Mouse (Mus musculus): ENCODE measurements around the gene Tmem110. TPM values are rescaled to one million over a fixed set of nuclear protein-coding genes. Genes with fewer than 3 reads are reported as not detected.

Gene Tmem110
- polyA plus RNA-seq, 1 experiment = 20.1 TPM

GRCm38 (mm10) chr14:30824456-30824995 is 864 bp upstream of the Tmem110 start:
- WGBS = 76% methylated on average over 6 of the region's 6 CpGs
- no peak for TF ChIP-seq CTCF (IDR thresholded peaks at IDR 0.05; ENCODE audit: borderline replicate concordance, control insufficient read depth, extremely low read depth, insufficient read depth, low read length, poor library complexity)
- H3K27ac ChIP-seq (ENCODE audit: control insufficient read depth, insufficient read depth, low read length) = no peak overlapping the region

GRCm38 (mm10) chr14:30825021-30825475 is 342 bp upstream of the Tmem110 start:
- DNase-seq = no peak
- H3K4me3 ChIP-seq (ENCODE audit: control insufficient read depth, insufficient read depth, low read length) = no peak overlapping the region
- H3K4me1 ChIP-seq (replicated peaks; ENCODE audit: control insufficient read depth, insufficient read depth, low read length) = peaks cover 10% of the 10 kb centered on the region
- 51% methylated on average over 5 of the region's 5 CpGs for WGBS
- no peak for TF ChIP-seq CTCF (IDR thresholded peaks at IDR 0.05; ENCODE audit: borderline replicate concordance, control insufficient read depth, extremely low read depth, insufficient read depth, low read length, poor library complexity)
- no peak for TF ChIP-seq POLR2A (IDR thresholded peaks at IDR 0.05; ENCODE audit: control insufficient read depth, extremely low read depth, insufficient read depth, low read length, poor library complexity)
- no peaks in the 10 kb centered on the region for H3K27me3 ChIP-seq (ENCODE audit: control insufficient read depth, insufficient read depth, low read length)
- H3K27ac ChIP-seq (ENCODE audit: control insufficient read depth, insufficient read depth, low read length) = no peak overlapping the region
- no peaks in the 10 kb centered on the region for H3K36me3 ChIP-seq (ENCODE audit: control insufficient read depth, insufficient read depth, low read length)

More at GRCm38 (mm10) chr14:30824456-30824995, 864 bp upstream of the Tmem110 start:
- no peak for DNase-seq
- H3K36me3 ChIP-seq (ENCODE audit: control insufficient read depth, insufficient read depth, low read length) = peaks cover 2% of the 10 kb centered on the region; the same call in 1 of the 2 replicates
- H3K27me3 ChIP-seq (ENCODE audit: control insufficient read depth, insufficient read depth, low read length) = no peaks in the 10 kb centered on the region
- H3K4me3 ChIP-seq (ENCODE audit: control insufficient read depth, insufficient read depth, low read length) = no peak overlapping the region
- peaks cover 10% of the 10 kb centered on the region for H3K4me1 ChIP-seq (replicated peaks; ENCODE audit: control insufficient read depth, insufficient read depth, low read length)

GRCm38 (mm10) chr14:30826174-30827140 is 1.1 kb downstream of the Tmem110 start:
- Histone ChIP-seq H3K27ac (ENCODE audit: control insufficient read depth, insufficient read depth, low read length) (no peak overlapping the region), H3K36me3 (ENCODE audit: control insufficient read depth, insufficient read depth, low read length) (no peaks in the 10 kb centered on the region), H3K27me3 (ENCODE audit: control insufficient read depth, insufficient read depth, low read length) (no peaks in the 10 kb centered on the region), H3K4me1 (replicated peaks; ENCODE audit: control insufficient read depth, insufficient read depth, low read length) (peaks cover 10% of the 10 kb centered on the region), H3K4me3 (ENCODE audit: control insufficient read depth, insufficient read depth, low read length) (peak overlapping the region; percentile 84)
- 20% methylated on average over 17 of the region's 17 CpGs for WGBS
- TF ChIP-seq CTCF (IDR thresholded peaks at IDR 0.05; ENCODE audit: borderline replicate concordance, control insufficient read depth, extremely low read depth, insufficient read depth, low read length, poor library complexity) (no peak; the same call in 1 of the 2 replicates), POLR2A (IDR thresholded peaks at IDR 0.05; ENCODE audit: control insufficient read depth, extremely low read depth, insufficient read depth, low read length, poor library complexity) (no peak)
- DNase-seq = peak; percentile 15

GRCm38 (mm10) chr14:30827480-30827879 is 2.1 kb downstream of the Tmem110 start:
- Histone ChIP-seq H3K27ac (ENCODE audit: control insufficient read depth, insufficient read depth, low read length) (no peak overlapping the region), H3K27me3 (ENCODE audit: control insufficient read depth, insufficient read depth, low read length) (no peaks in the 10 kb centered on the region), H3K36me3 (ENCODE audit: control insufficient read depth, insufficient read depth, low read length) (no peaks in the 10 kb centered on the region), H3K4me1 (replicated peaks; ENCODE audit: control insufficient read depth, insufficient read depth, low read length) (peaks cover 10% of the 10 kb centered on the region), H3K4me3 (ENCODE audit: control insufficient read depth, insufficient read depth, low read length) (no peak overlapping the region)
- 76% methylated on average over 4 of the region's 4 CpGs for whole genome bisulfite sequencing
- no peak for TF ChIP-seq CTCF (IDR thresholded peaks at IDR 0.05; ENCODE audit: borderline replicate concordance, control insufficient read depth, extremely low read depth, insufficient read depth, low read length, poor library complexity)
- TF ChIP-seq POLR2A (IDR thresholded peaks at IDR 0.05; ENCODE audit: control insufficient read depth, extremely low read depth, insufficient read depth, low read length, poor library complexity) = no peak
- no peak for DNase-seq

- Histone ChIP-seq H3K4me3 (ENCODE audit: control insufficient read depth, insufficient read depth, low read length) (no peak overlapping the region), H3K27me3 (ENCODE audit: control insufficient read depth, insufficient read depth, low read length) (no peaks in the 10 kb centered on the region), H3K4me1 (replicated peaks; ENCODE audit: control insufficient read depth, insufficient read depth, low read length) (peaks cover 10% of the 10 kb centered on the region), H3K36me3 (ENCODE audit: control insufficient read depth, insufficient read depth, low read length) (no peaks in the 10 kb centered on the region), H3K27ac (ENCODE audit: control insufficient read depth, insufficient read depth, low read length) (no peak overlapping the region)
- TF ChIP-seq CTCF (IDR thresholded peaks at IDR 0.05; ENCODE audit: borderline replicate concordance, control insufficient read depth, extremely low read depth, insufficient read depth, low read length, poor library complexity) = no peak
- no peak for TF ChIP-seq POLR2A (IDR thresholded peaks at IDR 0.05; ENCODE audit: control insufficient read depth, extremely low read depth, insufficient read depth, low read length, poor library complexity)
- 96% methylated on average over 4 of the region's 4 CpGs for WGBS
- DNase-seq = no peak
Observed at GRCm38 (mm10) chr14:30828077-30828476, 2.7 kb downstream of the Tmem110 start.

- WGBS = 92% methylated on average over 11 of the region's 11 CpGs
Observed at GRCm38 (mm10) chr14:30828635-30829460, 3.5 kb downstream of the Tmem110 start.

More at GRCm38 (mm10) chr14:30828635-30829460, 3.5 kb downstream of the Tmem110 start:
- Histone ChIP-seq H3K4me3 (ENCODE audit: control insufficient read depth, insufficient read depth, low read length) (no peak overlapping the region), H3K27me3 (ENCODE audit: control insufficient read depth, insufficient read depth, low read length) (no peaks in the 10 kb centered on the region), H3K27ac (ENCODE audit: control insufficient read depth, insufficient read depth, low read length) (no peak overlapping the region), H3K36me3 (ENCODE audit: control insufficient read depth, insufficient read depth, low read length) (no peaks in the 10 kb centered on the region), H3K4me1 (replicated peaks; ENCODE audit: control insufficient read depth, insufficient read depth, low read length) (peaks cover 10% of the 10 kb centered on the region)
- DNase-seq = no peak
- TF ChIP-seq CTCF (IDR thresholded peaks at IDR 0.05; ENCODE audit: borderline replicate concordance, control insufficient read depth, extremely low read depth, insufficient read depth, low read length, poor library complexity) = no peak

Measured in thymus, adult 2 months (tissue).